Mouse (Mus musculus): ENCODE measurements at regions not wholly inside any gene's neighbourhood (a gene's known extent, or its start where the extent isn't known, plus 50 kb on each side); places are given as distances from the start of the nearest gene placed in this dataset.
"Not testable (repeated sequence)": the region's sequence is repeated elsewhere in the genome, so short reads cannot be mapped to it uniquely, and the experiment has no call there.

- no peak for DNase-seq (ENCODE audit: low read depth, low spot score)
These were observed 168.5 kb upstream of the Pgr start for GRCm38 (mm10) chr9:8731141-8731540.

DNA sequence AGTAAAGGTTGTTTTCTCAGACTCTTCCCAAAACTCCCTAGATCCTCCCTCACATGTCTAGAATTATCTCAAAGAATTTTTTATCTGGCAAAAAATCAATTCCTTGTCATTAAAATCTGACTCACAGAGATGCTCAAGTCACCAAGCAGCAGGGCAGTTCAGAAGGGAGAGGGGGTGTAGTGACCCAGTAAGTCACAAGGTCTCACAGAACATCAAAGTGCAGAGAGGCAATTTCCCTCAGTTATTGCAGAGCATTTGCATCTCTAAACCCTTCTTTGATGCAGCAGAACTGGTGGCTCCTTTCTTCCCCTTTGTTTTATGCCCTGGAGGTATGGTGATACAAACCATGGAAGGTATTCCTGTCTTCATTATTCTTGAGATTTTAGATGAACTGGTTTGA is 166.1 kb upstream of the Pgr start:
- no peak for DNase-seq (ENCODE audit: low read depth, low spot score)

- DNase-seq (ENCODE audit: low read depth, low spot score), result no peak
These were observed 159.4 kb upstream of the Pgr start for GRCm38 (mm10) chr9:8740190-8740589.

GRCm38 (mm10) chr9:8749878-8750277 is 149.8 kb upstream of the Pgr start:
- no peak for DNase-seq (ENCODE audit: low read depth, low spot score)

DNA sequence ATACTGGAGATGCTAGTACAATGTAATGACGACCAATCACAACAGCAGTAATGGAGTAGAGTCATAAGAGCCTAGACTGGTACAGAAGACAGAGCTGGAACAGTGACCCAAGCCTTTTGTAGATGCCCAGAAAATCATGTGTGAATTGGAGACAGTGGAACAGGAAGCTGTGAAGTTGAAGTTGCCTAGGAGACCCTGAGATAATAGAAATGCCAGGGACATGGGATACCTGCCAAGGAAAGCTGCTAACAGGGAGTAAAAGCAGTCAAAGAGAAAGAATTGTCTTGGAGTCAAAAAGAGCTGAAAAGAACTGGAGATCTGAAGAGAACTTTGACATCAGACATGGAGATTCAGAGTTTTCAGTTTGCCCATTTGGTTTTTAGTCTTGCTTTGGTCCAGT is 138.8 kb upstream of the Pgr start:
- peak; percentile 9 for DNase-seq (ENCODE audit: low read depth, low spot score)

- DNase-seq (ENCODE audit: low read depth, low spot score), result not testable (repeated sequence)
These were observed 130.2 kb upstream of the Pgr start for GRCm38 (mm10) chr9:8769398-8769797.

GRCm38 (mm10) chr9:8769996-8770395 is 129.6 kb upstream of the Pgr start:
- DNase-seq (ENCODE audit: low read depth, low spot score), result no peak

DNA sequence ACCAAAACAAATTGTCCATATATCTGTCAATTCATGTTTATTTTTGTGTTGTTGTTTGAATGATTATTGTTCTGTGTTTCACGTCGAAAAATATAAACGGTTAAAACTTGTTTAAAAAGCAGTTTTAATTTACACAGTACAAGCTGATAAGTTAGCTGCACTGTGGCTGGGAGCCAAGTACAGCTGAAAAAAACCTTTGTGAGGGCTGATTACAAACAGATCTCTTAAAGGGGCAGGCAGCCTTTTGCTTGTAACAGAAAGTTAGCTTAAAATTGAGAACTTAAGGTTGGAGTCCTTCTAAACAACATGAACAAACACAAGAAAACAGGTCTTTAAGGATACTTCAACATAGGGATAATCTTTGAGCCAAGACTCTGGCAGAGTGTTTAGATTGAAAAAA is 118.3 kb upstream of the Pgr start:
- DNase-seq (ENCODE audit: low read depth, low spot score), result peak; percentile 8

DNA sequence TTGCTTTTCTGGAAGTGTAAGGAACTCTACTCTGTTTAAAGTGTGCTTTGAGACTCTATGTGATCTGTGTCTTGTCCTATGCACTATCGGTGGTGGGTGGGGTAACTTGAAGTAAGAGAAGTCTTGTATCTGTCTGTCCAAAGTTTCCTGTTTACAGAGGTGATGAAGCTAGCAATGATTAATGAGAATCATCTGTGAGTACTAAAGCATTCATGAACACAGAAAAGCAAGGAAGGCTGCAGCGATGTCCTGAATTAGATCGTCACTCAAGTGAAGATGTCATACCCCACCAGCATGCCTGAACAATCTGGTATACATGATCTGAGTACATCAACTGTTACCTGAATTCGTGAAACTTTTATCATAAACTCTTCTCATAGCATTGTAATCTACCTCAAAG is 85.4 kb upstream of the Pgr start:
- no peak for DNase-seq (ENCODE audit: low read depth, low spot score)

GRCm38 (mm10) chr9:8823719-8824371 is 75.8 kb upstream of the Pgr start:
- no peak for DNase-seq (ENCODE audit: low read depth, low spot score)

DNA sequence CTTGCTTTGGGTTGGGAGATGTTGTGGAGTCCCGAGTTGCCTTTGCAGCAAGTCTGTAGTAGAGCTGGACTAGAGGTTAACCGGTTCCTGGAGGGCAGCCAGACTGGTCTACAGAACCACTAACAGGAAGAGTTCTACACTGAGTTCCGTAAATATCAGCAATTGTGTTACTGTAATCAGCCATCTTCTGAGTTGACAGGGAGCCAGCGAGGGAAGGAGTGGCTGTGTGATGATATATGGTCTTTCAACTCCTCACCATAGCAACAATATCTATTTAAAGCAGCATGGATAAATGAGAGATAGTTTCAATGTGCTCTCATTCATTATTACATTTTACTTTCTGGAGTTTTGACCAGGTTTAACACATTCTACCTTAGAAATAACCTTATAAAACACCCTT is 67.5 kb upstream of the Pgr start:
- no peak for DNase-seq (ENCODE audit: low read depth, low spot score)

- DNase-seq (ENCODE audit: low read depth, low spot score), result peak; percentile 10
These were observed 62.6 kb upstream of the Pgr start for GRCm38 (mm10) chr9:8837073-8837472.

GRCm38 (mm10) chr9:8838356-8838755 is 61.3 kb upstream of the Pgr start:
- DNase-seq (ENCODE audit: low read depth, low spot score), result no peak

DNA sequence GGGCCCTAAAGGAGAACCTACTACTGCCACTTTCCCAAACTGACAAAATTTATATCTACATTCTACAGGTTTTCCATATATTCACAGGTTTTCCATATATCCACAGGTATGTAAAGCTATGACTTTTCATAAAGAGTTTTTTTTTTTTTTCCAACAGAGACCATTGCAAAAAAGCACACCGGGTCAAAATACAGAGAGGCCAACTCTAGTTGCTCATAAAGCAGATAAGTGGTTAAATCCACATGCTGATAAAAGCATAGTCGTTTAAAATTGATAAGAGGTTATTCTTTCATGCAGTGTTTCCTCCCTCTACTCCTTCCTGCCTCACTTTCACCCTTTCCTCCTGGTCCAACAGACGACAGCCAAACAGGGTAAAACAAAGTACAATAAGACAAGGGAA is 60.7 kb upstream of the Pgr start:
- DNase-seq (ENCODE audit: low read depth, low spot score), result no peak

Data from brain, adult 2 months (tissue).